Mouse (Mus musculus) kidney, adult 18-20 months (tissue): ENCODE measurements around the gene Rtn4ip1.
A peak's percentile ranks its signal among the peaks of the same experiment; 100 is the strongest.
"Not testable (repeated sequence)": the region's sequence is repeated elsewhere in the genome, so short reads cannot be mapped to it uniquely, and the experiment has no call there.

ENCODE experiments used
- DNase-seq: peaks from one replicate; pipeline ENCODE4 v3.0.0; 2021

The Rtn4ip1 gene

GRCm38 (mm10) chr10:43939136-43939662 is 37.6 kb downstream of the Rtn4ip1 start:
- no peak for DNase-seq

GRCm38 (mm10) chr10:43943736-43944135 is 42.1 kb downstream of the Rtn4ip1 start:
- DNase-seq: no peak

- no peak for DNase-seq
Observed at GRCm38 (mm10) chr10:43945435-43945834, 43.8 kb downstream of the Rtn4ip1 start.

- peak; percentile 54 for DNase-seq
Observed at GRCm38 (mm10) chr10:43953942-43954341, 52.3 kb downstream of the Rtn4ip1 start.

- no peak for DNase-seq
Observed at GRCm38 (mm10) chr10:43964943-43965342, 63.3 kb downstream of the Rtn4ip1 start.

- DNase-seq: no peak
Observed at GRCm38 (mm10) chr10:43973244-43973643, 71.6 kb downstream of the Rtn4ip1 start.

GRCm38 (mm10) chr10:43977353-43977752 is 75.7 kb downstream of the Rtn4ip1 start:
- peak; percentile 36 for DNase-seq

GRCm38 (mm10) chr10:43980080-43980479 is 78.5 kb downstream of the Rtn4ip1 start:
- no peak for DNase-seq

- not testable (repeated sequence) for DNase-seq
Observed at GRCm38 (mm10) chr10:43980742-43981141, 79.1 kb downstream of the Rtn4ip1 start.

- DNase-seq: no peak
Observed at GRCm38 (mm10) chr10:43982470-43982869, 80.9 kb downstream of the Rtn4ip1 start.

- peak; percentile 26 for DNase-seq
Observed at GRCm38 (mm10) chr10:43983241-43983640, 81.6 kb downstream of the Rtn4ip1 start.

GRCm38 (mm10) chr10:43983866-43984265 is 82.3 kb downstream of the Rtn4ip1 start:
- no peak for DNase-seq

GRCm38 (mm10) chr10:43991268-43991667 is 89.7 kb downstream of the Rtn4ip1 start:
- no peak for DNase-seq

- DNase-seq: no peak
Observed at GRCm38 (mm10) chr10:43992506-43992905, 90.9 kb downstream of the Rtn4ip1 start.

- no peak for DNase-seq
Observed at GRCm38 (mm10) chr10:43993198-43993597, 91.6 kb downstream of the Rtn4ip1 start.

GRCm38 (mm10) chr10:43995858-43996650 is 94.4 kb downstream of the Rtn4ip1 start:
- no peak for DNase-seq

- no peak for DNase-seq
Observed at GRCm38 (mm10) chr10:43997276-43997675, 95.7 kb downstream of the Rtn4ip1 start.

- no peak for DNase-seq
Observed at GRCm38 (mm10) chr10:43998023-43998422, 96.4 kb downstream of the Rtn4ip1 start.

GRCm38 (mm10) chr10:43998503-43999082 is 97.0 kb downstream of the Rtn4ip1 start:
- no peak for DNase-seq

GRCm38 (mm10) chr10:44000156-44000865 is 98.7 kb downstream of the Rtn4ip1 start:
- DNase-seq: no peak

GRCm38 (mm10) chr10:44002004-44002940 is 100.7 kb downstream of the Rtn4ip1 start:
- DNase-seq: peak; percentile 21

- DNase-seq: no peak
Observed at GRCm38 (mm10) chr10:44002995-44003524, 101.5 kb downstream of the Rtn4ip1 start.
